Mouse (Mus musculus) forebrain, embryonic 14.5 days (tissue): ENCODE data around the gene Oasl1. TPM values are rescaled to one million over a fixed set of nuclear protein-coding genes. Genes with fewer than 3 reads are reported as not detected.

Experiments
- ATAC-seq: fragments of 200-750 bp; cut with Nextera tagmentation; 2 replicates; pipeline ENCODE4 v1.8.0; 2017; ENCODE audit warnings: mild to moderate bottlenecking, moderate library complexity
- DNase-seq: peaks from one replicate; pipeline ENCODE4 v3.0.0-alpha.2; 2015; ENCODE audit warnings: low spot score
- H3K27ac ChIP-seq: fragments of 300-500 bp; sonication (generic); 2 replicates; pipeline ENCODE4 v1.5.1; 2014; ENCODE audit warnings: low read depth, mild to moderate bottlenecking, control low read depth, low read length, moderate library complexity
- H3K27me3 ChIP-seq: fragments of 300-500 bp; sonication (generic); replicated peaks from 2 replicates; pipeline ENCODE4 v1.6.1; 2014; ENCODE audit warnings: low read length, control low read depth, mixed read lengths; ENCODE audit not compliant: control insufficient read depth, insufficient read depth
- H3K36me3 ChIP-seq: fragments of 300-500 bp; sonication (generic); 2 replicates; pipeline ENCODE4 v1.6.1; 2014; ENCODE audit warnings: low read length, control low read depth; ENCODE audit not compliant: control insufficient read depth, insufficient read depth
- H3K4me1 ChIP-seq: fragments of 300-500 bp; sonication (generic); 2 replicates; pipeline ENCODE4 v1.6.1; 2014; ENCODE audit warnings: antibody characterized with exemption, low read length, control low read depth; ENCODE audit not compliant: control insufficient read depth, insufficient read depth
- H3K4me2 ChIP-seq: fragments of 300-500 bp; sonication (generic); 2 replicates; pipeline ENCODE4 v1.6.1; 2014; ENCODE audit warnings: mild to moderate bottlenecking, control low read depth, low read length
- H3K4me3 ChIP-seq: fragments of 300-500 bp; sonication (generic); 2 replicates; pipeline ENCODE4 v1.5.1; 2014; ENCODE audit warnings: low read depth, low read length, control low read depth
- H3K9ac ChIP-seq: fragments of 300-500 bp; sonication (generic); 2 replicates; pipeline ENCODE4 v1.6.1; 2014; ENCODE audit warnings: mild to moderate bottlenecking, low read length, control low read depth, moderate library complexity
- H3K9me3 ChIP-seq: fragments of 300-500 bp; sonication (generic); replicated peaks from 2 replicates; pipeline ENCODE4 v1.6.1; 2016; ENCODE audit warnings: low read length, control low read depth, mixed read lengths; ENCODE audit not compliant: control insufficient read depth
- WGBS: fragments of 180-500 bp; shearing (Covaris S2); extraction: QIAGEN DNeasy Blood & Tissue Kit; methylation state at CpG from one replicate; pipeline ENCODE4 v1.1.7; 2014; 5-methylcytosine and 5-hydroxymethylcytosine counted together
- polyA plus RNA-seq: library from polyadenylated mRNA; unstranded; fragments of >200 nt; fragmentation: Nextera tagmentation; extraction: Ambion mirVana; gene quantifications from 2 replicates; pipeline ENCODE4 v1.2.1, GENCODE M21; 2014

Gene Oasl1
- polyA plus RNA-seq, 1 experiment from 2014 or later = 0.10 TPM

GRCm38 (mm10) chr5:114969609-114970215, 46.7 kb downstream of the Oasl1 start:
- ATAC-seq (no peak), DNase-seq (no peak)
- H3K36me3 ChIP-seq = no peaks in the 10 kb centered on the region
- H3K9me3 ChIP-seq = no peaks in the 10 kb centered on the region
- H3K27me3 ChIP-seq = no peaks in the 10 kb centered on the region
- 36% methylated on average over 13 of the region's 13 CpGs for WGBS
- H3K9ac ChIP-seq = no peak overlapping the region
- no peaks in the 10 kb centered on the region; the same call in 1 of the 2 replicates for H3K4me1 ChIP-seq
- H3K4me2 ChIP-seq = no peak overlapping the region
- no peak overlapping the region for H3K27ac ChIP-seq
- no peak overlapping the region for H3K4me3 ChIP-seq

- Histone ChIP-seq H3K36me3 (no peaks in the 10 kb centered on the region), H3K27me3 (no peaks in the 10 kb centered on the region), H3K27ac (no peak within 1 kb of the TSS), H3K9ac (no peak within 1 kb of the TSS), H3K4me2 (no peak within 1 kb of the TSS), H3K4me3 (no peak within 1 kb of the TSS), H3K9me3 (no peaks in the 10 kb centered on the region), H3K4me1 (no peaks in the 10 kb centered on the region; the same call in 1 of the 2 replicates)
- 84% methylated on average over 17 of the region's 17 CpGs for WGBS
- no peak for ATAC-seq
- DNase-seq = no peak
These were observed 47.8 kb downstream of the Oasl1 start, which contains the start of gene Hnf1a for GRCm38 (mm10) chr5:114970824-114971227. Gene Hnf1a (minus strand): TSS chr5:114971094.

- H3K27me3 ChIP-seq = no peaks in the 10 kb centered on the region
- no peak overlapping the region for H3K4me2 ChIP-seq
- no peak overlapping the region for H3K27ac ChIP-seq
- no peak overlapping the region for H3K9ac ChIP-seq
- ATAC-seq (no peak), DNase-seq (no peak)
- H3K36me3 ChIP-seq = no peaks in the 10 kb centered on the region
- H3K9me3 ChIP-seq = no peaks in the 10 kb centered on the region
- no peak overlapping the region for H3K4me3 ChIP-seq
- H3K4me1 ChIP-seq = no peaks in the 10 kb centered on the region; the same call in 1 of the 2 replicates
- 81% methylated on average over 9 of the region's 9 CpGs for WGBS
These were observed 49.2 kb downstream of the Oasl1 start for GRCm38 (mm10) chr5:114972201-114972600.

- no peak for ATAC-seq
These were observed 50.1 kb downstream of the Oasl1 start for GRCm38 (mm10) chr5:114973131-114973530.

GRCm38 (mm10) chr5:114976935-114977334, 53.9 kb downstream of the Oasl1 start:
- H3K4me1 ChIP-seq = peaks cover 5% of the 10 kb centered on the region; the same call in 1 of the 2 replicates
- DNase-seq = no peak

More at GRCm38 (mm10) chr5:114973131-114973530, 50.1 kb downstream of the Oasl1 start:
- no peak overlapping the region for H3K4me2 ChIP-seq
- no peaks in the 10 kb centered on the region for H3K36me3 ChIP-seq
- H3K9me3 ChIP-seq = no peaks in the 10 kb centered on the region
- DNase-seq = no peak
- WGBS = 83% methylated on average over 8 of the region's 8 CpGs
- no peak overlapping the region for H3K27ac ChIP-seq
- no peaks in the 10 kb centered on the region; the same call in 1 of the 2 replicates for H3K4me1 ChIP-seq
- no peak overlapping the region for H3K4me3 ChIP-seq
- no peaks in the 10 kb centered on the region for H3K27me3 ChIP-seq
- H3K9ac ChIP-seq = no peak overlapping the region

GRCm38 (mm10) chr5:114978473-114978872, 55.4 kb downstream of the Oasl1 start:
- peak; percentile 25 for DNase-seq
- WGBS = 61% methylated on average over 11 of the region's 11 CpGs
- Histone ChIP-seq H3K9me3 (no peaks in the 10 kb centered on the region), H3K27ac (no peak overlapping the region), H3K4me1 (peaks cover 5% of the 10 kb centered on the region; the same call in 1 of the 2 replicates), H3K36me3 (no peaks in the 10 kb centered on the region), H3K4me2 (no peak overlapping the region; the same call in 1 of the 2 replicates), H3K9ac (no peak overlapping the region), H3K27me3 (no peaks in the 10 kb centered on the region), H3K4me3 (no peak overlapping the region)
- no peak for ATAC-seq

More at GRCm38 (mm10) chr5:114976935-114977334, 53.9 kb downstream of the Oasl1 start:
- Histone ChIP-seq H3K27me3 (no peaks in the 10 kb centered on the region), H3K27ac (no peak overlapping the region), H3K4me3 (no peak overlapping the region), H3K9ac (no peak overlapping the region), H3K9me3 (no peaks in the 10 kb centered on the region), H3K36me3 (no peaks in the 10 kb centered on the region), H3K4me2 (no peak overlapping the region)
- ATAC-seq = no peak

- no peak overlapping the region for H3K27ac ChIP-seq
- 5% methylated on average over 6 of the region's 6 CpGs for WGBS
- no peak overlapping the region; the same call in 1 of the 2 replicates for H3K9ac ChIP-seq
- H3K27me3 ChIP-seq = no peaks in the 10 kb centered on the region
- H3K4me3 ChIP-seq = peak overlapping the region; percentile 30
- DNase-seq (peak; percentile 65), ATAC-seq (peak; percentile 46)
- no peaks in the 10 kb centered on the region for H3K9me3 ChIP-seq
- H3K4me1 ChIP-seq = peaks cover 5% of the 10 kb centered on the region; the same call in 1 of the 2 replicates
- no peaks in the 10 kb centered on the region for H3K36me3 ChIP-seq
- peak overlapping the region; percentile 74 for H3K4me2 ChIP-seq
These were observed 55.8 kb downstream of the Oasl1 start for GRCm38 (mm10) chr5:114978888-114979249.

- Histone ChIP-seq H3K36me3 (no peaks in the 10 kb centered on the region), H3K4me3 (peak overlapping the region; percentile 30), H3K9ac (peak overlapping the region; percentile 40), H3K9me3 (no peaks in the 10 kb centered on the region), H3K27me3 (no peaks in the 10 kb centered on the region), H3K4me2 (peak overlapping the region; percentile 74), H3K4me1 (peaks cover 5% of the 10 kb centered on the region; the same call in 1 of the 2 replicates), H3K27ac (no peak overlapping the region)
- 5% methylated on average over 32 of the region's 32 CpGs for WGBS
- ATAC-seq (peak; percentile 73), DNase-seq (peak; percentile 81)
These were observed 56.4 kb downstream of the Oasl1 start for GRCm38 (mm10) chr5:114979250-114980121.
